Mouse (Mus musculus): ENCODE measurements at regions not wholly inside any gene's neighbourhood (a gene's known extent, or its start where the extent isn't known, plus 50 kb on each side); places are given as distances from the start of the nearest gene placed in this dataset.

- TF ChIP-seq POLR2A (IDR thresholded peaks at IDR 0.05; ENCODE audit: insufficient read depth, low read depth, low read length) (no peak), EP300 (IDR thresholded peaks at IDR 0.05; ENCODE audit: insufficient read depth, low read depth, low read length) (no peak), CTCF (IDR thresholded peaks at IDR 0.05) (no peak)
- Histone ChIP-seq H3K27ac (no peak overlapping the region), H3K4me3 (no peak overlapping the region), H3K79me2 (replicated peaks; ENCODE audit: control insufficient read depth, insufficient read depth, low read length) (no peaks in the 10 kb centered on the region), H3K9ac (ENCODE audit: low read depth, low read length) (no peak overlapping the region), H3K27me3 (ENCODE audit: control insufficient read depth, insufficient read depth, low read length) (no peaks in the 10 kb centered on the region), H3K36me3 (ENCODE audit: control insufficient read depth, insufficient read depth, low read length) (no peaks in the 10 kb centered on the region), H3K4me1 (ENCODE audit: control insufficient read depth, insufficient read depth, low read length) (0 out of 2 replicates have a peak, but pooled peaks cover 1% of the 10 kb centered on the region)
- intact Hi-C loops (cut with DNase I) = no loop called here
- peak; percentile 26 to 32 for DNase-seq
- 33% methylated on average over 5 of the region's 5 CpGs for WGBS
Measured at GRCm38 (mm10) chr13:11268673-11269340, 837.9 kb downstream of the Ryr2 start.

GRCm38 (mm10) chr13:11247541-11247940, 859.2 kb downstream of the Ryr2 start:
- no peak overlapping the region for H3K9ac ChIP-seq (ENCODE audit: low read depth, low read length)
- no peak overlapping the region for H3K4me3 ChIP-seq
- no peak overlapping the region for H3K27ac ChIP-seq
- intact Hi-C loops (cut with DNase I) = no loop called here
- no peaks in the 10 kb centered on the region for H3K79me2 ChIP-seq (replicated peaks; ENCODE audit: control insufficient read depth, insufficient read depth, low read length)
- no peaks in the 10 kb centered on the region for H3K27me3 ChIP-seq (ENCODE audit: control insufficient read depth, insufficient read depth, low read length)
- no peaks in the 10 kb centered on the region for H3K4me1 ChIP-seq (ENCODE audit: control insufficient read depth, insufficient read depth, low read length)
- DNase-seq = no peak
- no peaks in the 10 kb centered on the region for H3K36me3 ChIP-seq (ENCODE audit: control insufficient read depth, insufficient read depth, low read length)
- TF ChIP-seq EP300 (IDR thresholded peaks at IDR 0.05; ENCODE audit: insufficient read depth, low read depth, low read length) = no peak
- no peak for TF ChIP-seq POLR2A (IDR thresholded peaks at IDR 0.05; ENCODE audit: insufficient read depth, low read depth, low read length)
- TF ChIP-seq CTCF (IDR thresholded peaks at IDR 0.05) = no peak

GRCm38 (mm10) chr13:11216671-11217330, 856.2 kb upstream of the Chrm3 start:
- TF ChIP-seq EP300 (IDR thresholded peaks at IDR 0.05; ENCODE audit: insufficient read depth, low read depth, low read length) (no peak), POLR2A (IDR thresholded peaks at IDR 0.05; ENCODE audit: insufficient read depth, low read depth, low read length) (no peak), CTCF (IDR thresholded peaks at IDR 0.05) (no peak)
- no peak for DNase-seq
- WGBS = 85% methylated on average over 3 of the region's 3 CpGs
- H3K4me1 ChIP-seq (ENCODE audit: control insufficient read depth, insufficient read depth, low read length) = no peaks in the 10 kb centered on the region
- no peak overlapping the region for H3K4me3 ChIP-seq
- intact Hi-C loops (cut with DNase I) = no loop called here
- no peak overlapping the region for H3K9ac ChIP-seq (ENCODE audit: low read depth, low read length)
- H3K36me3 ChIP-seq (ENCODE audit: control insufficient read depth, insufficient read depth, low read length) = no peaks in the 10 kb centered on the region
- H3K27me3 ChIP-seq (ENCODE audit: control insufficient read depth, insufficient read depth, low read length) = no peaks in the 10 kb centered on the region
- H3K27ac ChIP-seq = no peak overlapping the region
- H3K79me2 ChIP-seq (replicated peaks; ENCODE audit: control insufficient read depth, insufficient read depth, low read length) = no peaks in the 10 kb centered on the region

- Histone ChIP-seq H3K4me3 (no peak overlapping the region), H3K79me2 (replicated peaks; ENCODE audit: control insufficient read depth, insufficient read depth, low read length) (no peaks in the 10 kb centered on the region), H3K36me3 (ENCODE audit: control insufficient read depth, insufficient read depth, low read length) (no peaks in the 10 kb centered on the region), H3K27ac (no peak overlapping the region), H3K27me3 (ENCODE audit: control insufficient read depth, insufficient read depth, low read length) (no peaks in the 10 kb centered on the region), H3K9ac (ENCODE audit: low read depth, low read length) (no peak overlapping the region), H3K4me1 (ENCODE audit: control insufficient read depth, insufficient read depth, low read length) (no peaks in the 10 kb centered on the region)
- 85% methylated on average over 1 of the region's 1 CpGs for WGBS
- TF ChIP-seq CTCF (IDR thresholded peaks at IDR 0.05) (peak; percentile 24; the same call in 1 of the 2 replicates), POLR2A (IDR thresholded peaks at IDR 0.05; ENCODE audit: insufficient read depth, low read depth, low read length) (no peak), EP300 (IDR thresholded peaks at IDR 0.05; ENCODE audit: insufficient read depth, low read depth, low read length) (no peak)
- intact Hi-C loops (cut with DNase I) = no loop called here
- DNase-seq = no peak
Measured at GRCm38 (mm10) chr13:11210109-11210508, 849.5 kb upstream of the Chrm3 start.

- WGBS = 76% methylated on average over 6 of the region's 6 CpGs
- TF ChIP-seq POLR2A (IDR thresholded peaks at IDR 0.05; ENCODE audit: insufficient read depth, low read depth, low read length) = no peak
- TF ChIP-seq CTCF (IDR thresholded peaks at IDR 0.05) = no peak
- no peak for TF ChIP-seq EP300 (IDR thresholded peaks at IDR 0.05; ENCODE audit: insufficient read depth, low read depth, low read length)
- H3K4me1 ChIP-seq (ENCODE audit: control insufficient read depth, insufficient read depth, low read length) = no peaks in the 10 kb centered on the region
Measured at GRCm38 (mm10) chr13:11205216-11205786, 844.7 kb upstream of the Chrm3 start.

GRCm38 (mm10) chr13:11201978-11202377, 841.3 kb upstream of the Chrm3 start:
- H3K4me1 ChIP-seq (ENCODE audit: control insufficient read depth, insufficient read depth, low read length) = no peaks in the 10 kb centered on the region
- H3K9ac ChIP-seq (ENCODE audit: low read depth, low read length) = no peak overlapping the region
- no peaks in the 10 kb centered on the region for H3K79me2 ChIP-seq (replicated peaks; ENCODE audit: control insufficient read depth, insufficient read depth, low read length)
- H3K27ac ChIP-seq = no peak overlapping the region
- no peak overlapping the region for H3K4me3 ChIP-seq
- no peak for DNase-seq
- H3K36me3 ChIP-seq (ENCODE audit: control insufficient read depth, insufficient read depth, low read length) = no peaks in the 10 kb centered on the region
- H3K27me3 ChIP-seq (ENCODE audit: control insufficient read depth, insufficient read depth, low read length) = no peaks in the 10 kb centered on the region
- intact Hi-C loops (cut with DNase I) = no loop called here
- TF ChIP-seq POLR2A (IDR thresholded peaks at IDR 0.05; ENCODE audit: insufficient read depth, low read depth, low read length) (no peak), EP300 (IDR thresholded peaks at IDR 0.05; ENCODE audit: insufficient read depth, low read depth, low read length) (no peak), CTCF (IDR thresholded peaks at IDR 0.05) (no peak)

More at GRCm38 (mm10) chr13:11205216-11205786, 844.7 kb upstream of the Chrm3 start:
- no peak overlapping the region for H3K27ac ChIP-seq
- intact Hi-C loops (cut with DNase I) = no loop called here
- H3K9ac ChIP-seq (ENCODE audit: low read depth, low read length) = no peak overlapping the region
- DNase-seq = no peak
- no peak overlapping the region for H3K4me3 ChIP-seq
- no peaks in the 10 kb centered on the region for H3K79me2 ChIP-seq (replicated peaks; ENCODE audit: control insufficient read depth, insufficient read depth, low read length)
- no peaks in the 10 kb centered on the region for H3K36me3 ChIP-seq (ENCODE audit: control insufficient read depth, insufficient read depth, low read length)
- H3K27me3 ChIP-seq (ENCODE audit: control insufficient read depth, insufficient read depth, low read length) = no peaks in the 10 kb centered on the region
